Mouse (Mus musculus) heart, adult 2 months (tissue): ENCODE measurements around the gene Prcd. TPM values are rescaled to one million over a fixed set of nuclear protein-coding genes. Genes with fewer than 3 reads are reported as not detected.
"Not testable (repeated sequence)": the region's sequence is repeated elsewhere in the genome, so short reads cannot be mapped to it uniquely, and the experiment has no call there.

Experiments
- DNase-seq, 2 experiments: peaks; one replicate each; pipeline ENCODE4 v3.0.0; 2021
- H3K27ac ChIP-seq: fragments of 200-600 bp; 2 replicates; pipeline ENCODE4 v1.8.1; 2022
- H3K27me3 ChIP-seq: fragments of 200-500 bp; 2 replicates; pipeline ENCODE4 v1.6.1; 2012; ENCODE audit warnings: mild to moderate bottlenecking, low read length, inconsistent platforms, mixed read lengths; ENCODE audit not compliant: control insufficient read depth, insufficient read depth
- H3K36me3 ChIP-seq: fragments of 200-500 bp; 2 replicates; pipeline ENCODE4 v1.6.1; 2012; ENCODE audit warnings: low read length, inconsistent platforms; ENCODE audit not compliant: control insufficient read depth, insufficient read depth
- H3K4me1 ChIP-seq: fragments of 200-500 bp; 2 replicates; pipeline ENCODE4 v1.6.1; 2011; ENCODE audit warnings: low read length; ENCODE audit not compliant: control insufficient read depth, insufficient read depth
- H3K4me3 ChIP-seq: fragments of 200-600 bp; 2 replicates; pipeline ENCODE4 v1.8.1; 2022
- H3K79me2 ChIP-seq: fragments of 200-500 bp; replicated peaks from 2 replicates; pipeline ENCODE4 v1.6.1; 2012; ENCODE audit warnings: mild to moderate bottlenecking, inconsistent platforms, low read length, moderate library complexity, mixed read lengths; ENCODE audit not compliant: control insufficient read depth, insufficient read depth
- H3K9ac ChIP-seq: fragments of 200-500 bp; 2 replicates; pipeline ENCODE4 v1.6.1; 2012; ENCODE audit warnings: low read depth, mild to moderate bottlenecking, control low read depth, inconsistent platforms, low read length, mixed read lengths
- CTCF ChIP-seq: fragments of 200-600 bp; IDR thresholded peaks from 2 replicates; pipeline ENCODE4 v1.8.1; 2022; ENCODE audit warnings: antibody characterized with exemption, mild to moderate bottlenecking, moderate library complexity
- EP300 ChIP-seq: fragments of 200-500 bp; IDR thresholded peaks from 2 replicates; pipeline ENCODE4 v1.6.1; 2011; ENCODE audit warnings: low read depth, low read length, control low read depth; ENCODE audit not compliant: insufficient read depth
- POLR2A ChIP-seq: fragments of 200-500 bp; IDR thresholded peaks from 2 replicates; pipeline ENCODE4 v1.6.1; 2011; ENCODE audit warnings: mild to moderate bottlenecking, low read depth, low read length, control low read depth; ENCODE audit not compliant: insufficient read depth
- WGBS: fragments of 180-500 bp; shearing (Covaris S2); methylation state at CpG from one replicate; pipeline ENCODE4 v1.1.7; 2018; 5-methylcytosine and 5-hydroxymethylcytosine counted together
- intact Hi-C: fragments of 180-260 bp; cut with DNase I; formaldehyde crosslinking; loops from one replicate; pipeline ENCODE4 v1.15.1; 2025
- polyA plus RNA-seq: library from polyadenylated mRNA; depleted of rRNA; stranded (reverse); fragments of >200 nt; gene quantifications from 2 replicates; pipeline ENCODE4 v1.2.3, GENCODE M21; 2012
- total RNA-seq, 2 experiments: library from RNA; stranded (reverse); gene quantifications; 2 replicates each; pipeline ENCODE4 v1.2.3; 2021

Gene Prcd
- total and polyA plus RNA-seq, 3 experiments, result 1.1 to 1.3 (median 1.1) TPM

- Histone ChIP-seq H3K27ac (no peak overlapping the region), H3K79me2 (no peaks in the 10 kb centered on the region), H3K4me1 (peaks cover 6% of the 10 kb centered on the region), H3K4me3 (no peak overlapping the region), H3K36me3 (no peaks in the 10 kb centered on the region), H3K27me3 (no peaks in the 10 kb centered on the region), H3K9ac (no peak overlapping the region)
- intact Hi-C loops, result no loop called here
- peak in 1 of 2 experiments; percentile 27 for DNase-seq
- TF ChIP-seq POLR2A (no peak), CTCF (no peak), EP300 (no peak)
- 36% methylated on average over 13 of the region's 13 CpGs for WGBS
Measured at GRCm38 (mm10) chr11:116661291-116661947, 8.1 kb downstream of the Prcd start.

GRCm38 (mm10) chr11:116661948-116662377 lies 8.6 kb downstream of the Prcd start:
- peak; percentile 35 to 46 for DNase-seq
- TF ChIP-seq EP300, result no peak
- TF ChIP-seq CTCF, result no peak
- no peak for TF ChIP-seq POLR2A
- Histone ChIP-seq H3K27me3 (no peaks in the 10 kb centered on the region), H3K9ac (no peak overlapping the region), H3K36me3 (no peaks in the 10 kb centered on the region), H3K79me2 (no peaks in the 10 kb centered on the region), H3K27ac (no peak overlapping the region), H3K4me1 (peaks cover 6% of the 10 kb centered on the region), H3K4me3 (no peak overlapping the region)
- intact Hi-C loops, result no loop called here
- WGBS, result 59% methylated on average over 8 of the region's 8 CpGs

GRCm38 (mm10) chr11:116665289-116665688 lies 12.0 kb downstream of the Prcd start:
- Histone ChIP-seq H3K4me1 (no peaks in the 10 kb centered on the region), H3K79me2 (no peaks in the 10 kb centered on the region), H3K4me3 (no peak overlapping the region), H3K27me3 (no peaks in the 10 kb centered on the region), H3K27ac (no peak overlapping the region), H3K36me3 (no peaks in the 10 kb centered on the region), H3K9ac (no peak overlapping the region)
- WGBS, result 78% methylated on average over 10 of the region's 10 CpGs
- intact Hi-C loops, result no loop called here
- no peak for TF ChIP-seq CTCF
- TF ChIP-seq POLR2A, result no peak
- TF ChIP-seq EP300, result no peak
- DNase-seq, result no peak

- Histone ChIP-seq H3K9ac (no peak overlapping the region), H3K27me3 (no peaks in the 10 kb centered on the region), H3K36me3 (no peaks in the 10 kb centered on the region), H3K4me3 (no peak overlapping the region), H3K79me2 (no peaks in the 10 kb centered on the region), H3K4me1 (no peaks in the 10 kb centered on the region), H3K27ac (peak overlapping the region; percentile 53)
- WGBS, result 45% methylated on average over 9 of the region's 9 CpGs
- no peak for TF ChIP-seq EP300
- no peak for TF ChIP-seq CTCF
- no peak for TF ChIP-seq POLR2A
- DNase-seq, result peak in 1 of 2 experiments; percentile 57
- intact Hi-C loops, result no loop called here
Measured at GRCm38 (mm10) chr11:116666566-116666965, 13.2 kb downstream of the Prcd start.

GRCm38 (mm10) chr11:116667012-116667411 lies 13.7 kb downstream of the Prcd start:
- H3K9ac ChIP-seq, H3K27me3 ChIP-seq, H3K27ac ChIP-seq, H3K36me3 ChIP-seq, DNase-seq, H3K4me1 ChIP-seq, intact Hi-C loops, H3K4me3 ChIP-seq, H3K79me2 ChIP-seq: not testable (repeated sequence)
- WGBS, result 74% methylated on average over 5 of the region's 5 CpGs

GRCm38 (mm10) chr11:116667930-116668329 lies 14.6 kb downstream of the Prcd start:
- Histone ChIP-seq H3K27ac (peak overlapping the region; percentile 31; the same call in 1 of the 2 replicates), H3K79me2 (no peaks in the 10 kb centered on the region), H3K36me3 (peaks cover 4% of the 10 kb centered on the region; the same call in 1 of the 2 replicates), H3K4me1 (peaks cover 2% of the 10 kb centered on the region), H3K9ac (no peak overlapping the region), H3K4me3 (no peak overlapping the region), H3K27me3 (no peaks in the 10 kb centered on the region)
- DNase-seq, result peak in 1 of 2 experiments; percentile 26
- no peak for TF ChIP-seq CTCF
- no peak for TF ChIP-seq POLR2A
- TF ChIP-seq EP300, result no peak
- 57% methylated on average over 8 of the region's 8 CpGs for WGBS
- intact Hi-C loops, result no loop called here
